Mouse (Mus musculus): ENCODE measurements around the gene Itgb3bp. TPM values are rescaled to one million over a fixed set of nuclear protein-coding genes. Genes with fewer than 3 reads are reported as not detected.

The Itgb3bp gene
- total and polyA plus RNA-seq, 2 experiments from 2014 or later, result 6.4 to 8.8 TPM

DNA sequence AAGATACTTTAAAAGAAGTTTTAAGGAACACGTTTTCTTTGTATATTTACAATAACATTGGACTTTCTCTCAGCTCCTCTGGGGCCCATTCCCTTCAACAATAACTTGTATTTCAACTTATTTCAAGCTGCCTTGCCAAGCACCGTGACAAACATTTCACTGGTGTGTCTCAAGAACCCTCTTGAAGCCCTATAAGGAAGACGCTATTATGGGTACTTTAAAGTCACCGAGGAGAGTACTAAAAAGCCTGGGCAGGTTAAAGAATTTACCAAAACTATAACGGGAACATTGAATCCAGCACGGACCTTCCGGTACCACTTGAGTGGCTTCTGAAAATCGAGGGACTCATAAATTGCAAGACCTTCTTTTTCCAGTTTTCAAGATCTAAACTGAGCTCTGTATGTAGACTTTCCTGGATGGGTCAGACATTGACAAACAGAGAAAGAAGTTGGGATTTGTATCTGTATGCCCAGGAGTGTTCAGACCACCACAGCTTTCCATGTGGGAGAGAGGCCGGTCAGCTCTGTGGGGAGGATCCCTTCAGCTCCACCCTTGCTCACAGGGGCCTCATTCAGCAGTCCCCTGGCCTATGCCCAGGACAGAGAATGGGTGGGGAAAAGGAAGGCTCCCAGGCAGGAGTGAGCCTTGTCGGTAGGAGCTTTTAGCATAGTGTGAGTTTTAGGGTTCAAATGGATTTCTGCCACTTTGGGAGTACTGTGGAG lies 1.1 kb upstream of the Itgb3bp start:
- peak overlapping the region; percentile 60 for H3K4me2 ChIP-seq (ENCODE audit: low read depth, low read length, poor library complexity, severe bottlenecking)
- no peaks in the 10 kb centered on the region for H3K27me3 ChIP-seq (ENCODE audit: insufficient read depth, low read length)
- H3K36me3 ChIP-seq (ENCODE audit: insufficient read depth, low read length), result no peaks in the 10 kb centered on the region
- H3K4me1 ChIP-seq (ENCODE audit: insufficient read depth, low read length), result peaks cover 9% of the 10 kb centered on the region; the same call in 1 of the 2 replicates
- WGBS, result 42% methylated on average over 10 of the region's 10 CpGs
- peak overlapping the region; percentile 62 for H3K4me3 ChIP-seq (ENCODE audit: low read depth, low read length)
- TF ChIP-seq CTCF (IDR thresholded peaks at IDR 0.05), result no peak
- H3K9ac ChIP-seq (replicated peaks; ENCODE audit: low read length, poor library complexity, severe bottlenecking), result no peak overlapping the region; the same call in 1 of the 2 replicates
- DNase-seq (ENCODE audit: low spot score), result no peak
- H3K9me3 ChIP-seq (ENCODE audit: low read length), result no peaks in the 10 kb centered on the region
- H3K27ac ChIP-seq (ENCODE audit: low read depth, low read length), result 0 out of 2 replicates have a peak overlapping the region, but pooled peaks have one; percentile 92
- ATAC-seq (ENCODE audit: low FRiP score), result no peak

DNA sequence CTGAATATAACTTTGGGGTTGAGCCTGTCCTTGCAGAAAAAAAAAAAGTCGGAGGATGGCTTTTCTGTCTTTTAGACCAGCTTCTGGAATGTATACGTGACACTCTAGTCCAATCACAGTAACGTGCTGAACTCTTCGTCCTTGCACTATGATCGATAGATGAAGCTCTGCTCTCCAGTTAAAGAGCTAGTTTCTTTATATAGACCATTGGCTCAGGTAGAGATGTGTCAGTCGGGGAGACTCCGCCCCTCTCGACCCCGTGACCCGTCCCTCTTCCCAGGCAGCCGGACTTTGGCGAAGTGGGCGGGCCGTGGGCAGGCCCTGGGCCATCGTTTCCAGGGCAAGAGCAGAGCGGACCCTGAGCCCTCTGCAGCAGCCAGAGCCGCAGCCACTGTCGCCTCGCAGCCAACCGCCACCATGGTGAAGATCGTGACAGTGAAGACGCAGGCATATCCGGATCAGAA lies 432 bp downstream of the Itgb3bp start, which contains the start of gene Pgm1:
TSS of gene Pgm1 (plus strand) at position 266 of the 464 bp plus-strand sequence.
- WGBS, result 3% methylated on average over 23 of the region's 23 CpGs
- Histone ChIP-seq H3K4me3 (ENCODE audit: low read depth, low read length) (peak within 1 kb of the TSS; percentile 62), H3K36me3 (ENCODE audit: insufficient read depth, low read length) (no peaks in the 10 kb centered on the region), H3K4me2 (ENCODE audit: low read depth, low read length, poor library complexity, severe bottlenecking) (peak within 1 kb of the TSS; percentile 60), H3K4me1 (ENCODE audit: insufficient read depth, low read length) (peaks cover 9% of the 10 kb centered on the region; the same call in 1 of the 2 replicates), H3K9ac (replicated peaks; ENCODE audit: low read length, poor library complexity, severe bottlenecking) (peak within 1 kb of the TSS; percentile 66), H3K27me3 (ENCODE audit: insufficient read depth, low read length) (no peaks in the 10 kb centered on the region), H3K9me3 (ENCODE audit: low read length) (no peaks in the 10 kb centered on the region), H3K27ac (ENCODE audit: low read depth, low read length) (peak within 1 kb of the TSS; percentile 92)
- ATAC-seq (ENCODE audit: low FRiP score), result peak; percentile 84
- DNase-seq (ENCODE audit: low spot score), result no peak
- no peak for TF ChIP-seq CTCF (IDR thresholded peaks at IDR 0.05)

DNA sequence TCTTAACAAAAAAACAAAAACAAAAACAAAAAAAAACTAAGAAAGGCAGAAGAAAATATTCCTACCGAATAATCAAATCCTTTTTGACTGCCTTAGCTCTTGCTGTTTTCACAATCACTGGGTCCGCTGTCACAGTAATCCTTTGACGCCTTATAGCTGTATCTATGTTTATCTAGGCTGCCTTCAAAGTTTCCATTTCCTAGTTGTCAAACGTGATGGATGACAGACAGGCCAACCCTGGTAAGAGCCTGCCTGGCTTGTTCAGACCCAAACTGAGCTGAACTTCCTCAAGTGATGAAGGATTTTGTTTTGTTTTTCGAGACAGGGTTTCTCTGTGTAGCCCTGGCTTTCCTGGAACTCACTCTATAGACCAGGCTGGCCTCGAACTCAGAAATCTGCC lies 1.1 kb downstream of the Itgb3bp start:
- TF ChIP-seq CTCF (IDR thresholded peaks at IDR 0.05), result no peak
- Histone ChIP-seq H3K4me2 (ENCODE audit: low read depth, low read length, poor library complexity, severe bottlenecking) (no peak overlapping the region), H3K9ac (replicated peaks; ENCODE audit: low read length, poor library complexity, severe bottlenecking) (no peak overlapping the region), H3K4me1 (ENCODE audit: insufficient read depth, low read length) (peaks cover 9% of the 10 kb centered on the region; the same call in 1 of the 2 replicates), H3K9me3 (ENCODE audit: low read length) (no peaks in the 10 kb centered on the region), H3K27ac (ENCODE audit: low read depth, low read length) (no peak overlapping the region), H3K4me3 (ENCODE audit: low read depth, low read length) (no peak overlapping the region; the same call in 1 of the 2 replicates), H3K36me3 (ENCODE audit: insufficient read depth, low read length) (no peaks in the 10 kb centered on the region), H3K27me3 (ENCODE audit: insufficient read depth, low read length) (no peaks in the 10 kb centered on the region)
- WGBS, result 80% methylated on average over 6 of the region's 6 CpGs
- DNase-seq (ENCODE audit: low spot score) (no peak), ATAC-seq (ENCODE audit: low FRiP score) (no peak)

DNA sequence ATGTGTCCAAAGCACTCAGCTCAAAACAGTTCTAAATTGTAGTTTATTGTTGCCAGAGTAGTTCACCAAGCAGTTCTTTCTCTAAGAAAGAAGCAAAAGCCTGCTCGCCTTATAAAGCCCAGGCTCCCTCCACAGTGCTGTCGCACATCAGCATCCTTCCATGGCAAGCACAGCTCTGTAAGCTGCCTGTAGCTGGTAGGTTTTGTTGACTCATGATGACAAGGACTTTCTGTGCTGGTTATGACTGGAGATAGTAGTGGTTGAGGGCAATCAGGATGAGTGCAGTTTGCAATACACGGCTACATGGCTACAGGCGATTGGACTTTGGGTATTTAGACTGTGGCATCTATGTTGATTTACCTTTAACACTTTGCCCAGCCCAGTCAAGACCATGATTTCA lies 3.2 kb downstream of the Itgb3bp start:
- ATAC-seq (ENCODE audit: low FRiP score), result no peak
- H3K4me2 ChIP-seq (ENCODE audit: low read depth, low read length, poor library complexity, severe bottlenecking), result no peak overlapping the region
- no peak overlapping the region for H3K9ac ChIP-seq (replicated peaks; ENCODE audit: low read length, poor library complexity, severe bottlenecking)
- no peak overlapping the region for H3K27ac ChIP-seq (ENCODE audit: low read depth, low read length)
- no peak for TF ChIP-seq CTCF (IDR thresholded peaks at IDR 0.05)
- DNase-seq (ENCODE audit: low spot score), result no peak
- peaks cover 6% of the 10 kb centered on the region; the same call in 1 of the 2 replicates for H3K4me1 ChIP-seq (ENCODE audit: insufficient read depth, low read length)
- WGBS, result 92% methylated on average over 4 of the region's 4 CpGs
- no peaks in the 10 kb centered on the region for H3K27me3 ChIP-seq (ENCODE audit: insufficient read depth, low read length)
- no peaks in the 10 kb centered on the region for H3K36me3 ChIP-seq (ENCODE audit: insufficient read depth, low read length)
- no peak overlapping the region for H3K4me3 ChIP-seq (ENCODE audit: low read depth, low read length)
- H3K9me3 ChIP-seq (ENCODE audit: low read length), result no peaks in the 10 kb centered on the region

DNA sequence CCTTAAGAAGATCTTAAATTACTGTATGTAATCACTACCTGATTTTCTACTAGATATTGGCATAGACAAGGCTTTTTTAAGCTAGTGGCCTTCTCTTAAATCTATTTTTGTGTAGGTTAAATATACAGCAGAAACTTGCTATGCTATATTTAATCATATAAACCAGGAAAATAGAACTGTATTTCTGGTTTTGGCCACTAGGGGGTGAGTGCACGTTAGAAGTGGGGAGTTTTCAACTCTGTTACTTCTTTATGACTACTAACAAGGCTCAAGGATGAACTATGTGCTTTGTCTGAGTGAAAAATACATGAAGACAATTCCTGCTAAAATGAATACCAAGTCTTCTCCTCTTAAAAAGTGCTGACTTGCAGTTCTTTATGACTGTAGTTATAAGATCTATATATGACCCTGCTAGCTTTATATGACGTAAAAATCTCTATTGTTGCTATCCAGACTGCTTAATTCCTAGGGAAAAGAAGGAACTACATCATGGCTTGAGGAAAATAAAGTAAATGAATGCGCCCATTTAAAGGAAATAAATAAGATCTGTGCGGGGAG lies 15.6 kb downstream of the Itgb3bp start:
- H3K27ac ChIP-seq (ENCODE audit: low read depth, low read length), result no peak overlapping the region
- no peak overlapping the region for H3K9ac ChIP-seq (replicated peaks; ENCODE audit: low read length, poor library complexity, severe bottlenecking)
- H3K36me3 ChIP-seq (ENCODE audit: insufficient read depth, low read length), result no peaks in the 10 kb centered on the region
- no peaks in the 10 kb centered on the region for H3K9me3 ChIP-seq (ENCODE audit: low read length)
- no peak for ATAC-seq (ENCODE audit: low FRiP score)
- no peak overlapping the region for H3K4me3 ChIP-seq (ENCODE audit: low read depth, low read length)
- TF ChIP-seq CTCF (IDR thresholded peaks at IDR 0.05), result peak; percentile 71
- H3K27me3 ChIP-seq (ENCODE audit: insufficient read depth, low read length), result no peaks in the 10 kb centered on the region
- DNase-seq (ENCODE audit: low spot score), result peak; percentile 39
- H3K4me2 ChIP-seq (ENCODE audit: low read depth, low read length, poor library complexity, severe bottlenecking), result no peak overlapping the region
- H3K4me1 ChIP-seq (ENCODE audit: insufficient read depth, low read length), result no peaks in the 10 kb centered on the region
- 70% methylated on average over 4 of the region's 4 CpGs for WGBS

DNA sequence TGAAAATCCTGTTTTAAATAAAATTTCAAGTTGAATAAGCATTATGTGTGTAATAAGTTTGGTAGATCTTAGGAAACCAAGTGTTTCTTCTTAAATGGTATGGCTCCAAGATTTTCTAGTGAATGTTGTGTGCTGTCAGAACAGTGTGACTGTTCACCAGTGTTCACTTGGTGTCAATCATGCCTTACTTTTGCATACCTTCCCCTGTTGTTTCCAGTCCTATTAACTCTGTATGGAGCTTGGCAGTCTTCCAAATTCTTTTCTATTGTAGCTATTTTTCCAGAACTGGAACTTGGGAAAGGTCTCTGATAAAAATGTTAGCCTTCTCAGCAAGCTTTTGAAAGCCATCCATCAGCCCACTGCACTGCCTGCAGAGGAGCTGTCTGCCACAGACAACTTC lies 47.2 kb downstream of the Itgb3bp start:
- H3K27ac ChIP-seq (ENCODE audit: low read depth, low read length), result no peak overlapping the region
- no peak overlapping the region for H3K4me2 ChIP-seq (ENCODE audit: low read depth, low read length, poor library complexity, severe bottlenecking)
- H3K4me3 ChIP-seq (ENCODE audit: low read depth, low read length), result no peak overlapping the region
- H3K9ac ChIP-seq (replicated peaks; ENCODE audit: low read length, poor library complexity, severe bottlenecking), result no peak overlapping the region
- no peak for TF ChIP-seq CTCF (IDR thresholded peaks at IDR 0.05)
- DNase-seq (ENCODE audit: low spot score), result no peak
- no peak for ATAC-seq (ENCODE audit: low FRiP score)
- no peaks in the 10 kb centered on the region for H3K4me1 ChIP-seq (ENCODE audit: insufficient read depth, low read length)
- no peaks in the 10 kb centered on the region for H3K9me3 ChIP-seq (ENCODE audit: low read length)
- H3K27me3 ChIP-seq (ENCODE audit: insufficient read depth, low read length), result no peaks in the 10 kb centered on the region
- H3K36me3 ChIP-seq (ENCODE audit: insufficient read depth, low read length), result no peaks in the 10 kb centered on the region

Measured in midbrain, postnatal 0 days (tissue).